Mouse (Mus musculus) MEL (cell line): ENCODE results near the gene Slc2a9. TPM values are rescaled to one million over a fixed set of nuclear protein-coding genes. Genes with fewer than 3 reads are reported as not detected.

ENCODE experiments used
- DNase-seq: peaks from one replicate; pipeline ENCODE4 v3.0.0; 2011; ENCODE audit warnings: low read depth, low spot score
- H3K27ac ChIP-seq: 2 replicates; pipeline ENCODE4 v1.5.1; 2012; ENCODE audit warnings: low read depth, mild to moderate bottlenecking, control low read depth, low read length, moderate library complexity; ENCODE audit not compliant: control insufficient read depth
- H3K27me3 ChIP-seq, 2 experiments: fragments of 150-350 bp in 1 of 2; sonication (generic) in 1 of 2; 2 replicates each; pipeline ENCODE4 v1.6.1; 2012; ENCODE audit warnings: low read length in 2 of 2, mild to moderate bottlenecking in 2 of 2, improper control_type of control experiment in 1 of 2, moderate library complexity in 1 of 2; ENCODE audit not compliant: insufficient read depth in 2 of 2, control insufficient read depth in 1 of 2
- H3K36me3 ChIP-seq, 2 experiments: 2 replicates each; pipeline ENCODE4 v1.6.1; 2012 to 2014; ENCODE audit warnings: low read length in 2 of 2, improper control_type of control experiment in 1 of 2, inconsistent platforms in 1 of 2, mild to moderate bottlenecking in 1 of 2; ENCODE audit not compliant: insufficient read depth in 2 of 2, control insufficient read depth in 1 of 2
- H3K4me1 ChIP-seq, 2 experiments: fragments of 150-350 bp in 1 of 2; sonication (generic) in 1 of 2; 2 replicates each; pipeline ENCODE4 v1.6.1; 2012; ENCODE audit warnings: low read length in 2 of 2, improper control_type of control experiment in 1 of 2, mild to moderate bottlenecking in 1 of 2; ENCODE audit not compliant: insufficient read depth in 2 of 2, control insufficient read depth in 1 of 2
- H3K4me3 ChIP-seq, 2 experiments: fragments of 150-350 bp in 1 of 2; sonication (generic) in 1 of 2; 2 replicates each; pipeline ENCODE4 v1.5.1; 2012; ENCODE audit warnings: low read depth in 2 of 2, low read length in 2 of 2, mild to moderate bottlenecking in 2 of 2, moderate library complexity in 2 of 2, control low read depth in 1 of 2, improper control_type of control experiment in 1 of 2; ENCODE audit not compliant: control insufficient read depth in 1 of 2, insufficient read depth in 1 of 2
- H3K79me2 ChIP-seq: 2 replicates; pipeline ENCODE4 v1.6.1; 2012; ENCODE audit warnings: mild to moderate bottlenecking, low read length, moderate library complexity; ENCODE audit not compliant: control insufficient read depth, poor library complexity, insufficient read depth
- H3K9ac ChIP-seq: 2 replicates; pipeline ENCODE4 v1.6.1; 2012; ENCODE audit warnings: low read depth, mild to moderate bottlenecking, control low read depth, low read length, moderate library complexity; ENCODE audit not compliant: control insufficient read depth, poor library complexity, severe bottlenecking
- H3K9me3 ChIP-seq: fragments of 150-350 bp; sonication (generic); replicated peaks from 2 replicates; pipeline ENCODE4 v1.6.1; 2012; ENCODE audit warnings: mild to moderate bottlenecking, low read length, improper control_type of control experiment, moderate library complexity; ENCODE audit not compliant: insufficient read depth
- BHLHE40 ChIP-seq: IDR thresholded peaks from 2 replicates; pipeline ENCODE4 v1.6.1; 2012; ENCODE audit warnings: low read depth, mild to moderate bottlenecking, inconsistent platforms, low read length, improper control_type of control experiment, borderline replicate concordance
- CHD1 ChIP-seq: IDR thresholded peaks from 2 replicates; pipeline ENCODE4 v1.6.1; 2012; ENCODE audit warnings: low read depth, mild to moderate bottlenecking, inconsistent platforms, low read length, improper control_type of control experiment
- E2F4 ChIP-seq: IDR thresholded peaks from 2 replicates; pipeline ENCODE4 v1.6.1; 2011; ENCODE audit warnings: low read depth, low read length, improper control_type of control experiment, borderline replicate concordance
- ELF1 ChIP-seq: IDR thresholded peaks from 2 replicates; pipeline ENCODE4 v1.6.1; 2014; ENCODE audit warnings: low read depth, mild to moderate bottlenecking, inconsistent platforms, low read length, improper control_type of control experiment, moderate library complexity
- GABPA ChIP-seq: IDR thresholded peaks from 2 replicates; pipeline ENCODE4 v1.6.1; 2012; ENCODE audit warnings: low read depth, mild to moderate bottlenecking, inconsistent platforms, low read length, improper control_type of control experiment, moderate library complexity
- HCFC1 ChIP-seq: IDR thresholded peaks from 2 replicates; pipeline ENCODE4 v1.6.1; 2012; ENCODE audit warnings: low read depth, mild to moderate bottlenecking, inconsistent platforms, low read length, improper control_type of control experiment, moderate library complexity
- MAFK ChIP-seq: IDR thresholded peaks from 2 replicates; pipeline ENCODE4 v1.6.1; 2011; ENCODE audit warnings: low read depth, mild to moderate bottlenecking, low read length, improper control_type of control experiment, borderline replicate concordance
- MAX ChIP-seq: IDR thresholded peaks from 2 replicates; pipeline ENCODE4 v1.6.1; 2011; ENCODE audit warnings: low read length, improper control_type of control experiment
- MAZ ChIP-seq: IDR thresholded peaks from 2 replicates; pipeline ENCODE4 v1.6.1; 2012; ENCODE audit warnings: low read depth, mild to moderate bottlenecking, inconsistent platforms, low read length, improper control_type of control experiment
- MYB ChIP-seq: IDR thresholded peaks from 2 replicates; pipeline ENCODE4 v1.6.1; 2011; ENCODE audit warnings: mild to moderate bottlenecking, low read depth, low read length, improper control_type of control experiment
- NELFE ChIP-seq: IDR thresholded peaks from 2 replicates; pipeline ENCODE4 v1.6.1; 2011; ENCODE audit warnings: low read depth, low read length, improper control_type of control experiment
- NRF1 ChIP-seq: IDR thresholded peaks from 2 replicates; pipeline ENCODE4 v1.6.1; 2014; ENCODE audit warnings: low read depth, mild to moderate bottlenecking, inconsistent platforms, low read length, improper control_type of control experiment, moderate library complexity; ENCODE audit not compliant: poor library complexity, insufficient read depth, severe bottlenecking
- POLR2A ChIP-seq, 2 experiments: IDR thresholded peaks; 2 replicates each; pipeline ENCODE4 v1.6.1; 2011 to 2012; ENCODE audit warnings: low read length in 2 of 2, mild to moderate bottlenecking in 2 of 2, control low read depth in 1 of 2, improper control_type of control experiment in 1 of 2, low read depth in 1 of 2, moderate library complexity in 1 of 2; ENCODE audit not compliant: control insufficient read depth in 1 of 2, insufficient read depth in 1 of 2, poor library complexity in 1 of 2
- POLR2AphosphoS2 ChIP-seq: IDR thresholded peaks from 2 replicates; pipeline ENCODE4 v1.6.1; 2011; ENCODE audit warnings: low read length, improper control_type of control experiment
- POLR2AphosphoS5 ChIP-seq: IDR thresholded peaks from 2 replicates; pipeline ENCODE4 v1.6.1; 2012; ENCODE audit warnings: low read depth, borderline replicate concordance, mild to moderate bottlenecking, inconsistent platforms, low read length, moderate library complexity, mixed read lengths
- RAD21 ChIP-seq: IDR thresholded peaks from 2 replicates; pipeline ENCODE4 v1.6.1; 2011; ENCODE audit warnings: mild to moderate bottlenecking, low read depth, low read length, improper control_type of control experiment
- RCOR1 ChIP-seq: IDR thresholded peaks from 2 replicates; pipeline ENCODE4 v1.6.1; 2012; ENCODE audit warnings: low read depth, mild to moderate bottlenecking, inconsistent platforms, low read length, improper control_type of control experiment
- SMC3 ChIP-seq: IDR thresholded peaks from 2 replicates; pipeline ENCODE4 v1.6.1; 2011; ENCODE audit warnings: low read depth, low read length, improper control_type of control experiment
- TAL1 ChIP-seq: IDR thresholded peaks from 2 replicates; pipeline ENCODE4 v1.6.1; 2012; ENCODE audit warnings: mild to moderate bottlenecking, inconsistent platforms, low read length, moderate library complexity, mixed read lengths
- TBP ChIP-seq: IDR thresholded peaks from 2 replicates; pipeline ENCODE4 v1.8.0; 2011; ENCODE audit warnings: low read depth, low read length, improper control_type of control experiment
- TCF12 ChIP-seq: IDR thresholded peaks from 2 replicates; pipeline ENCODE4 v1.6.1; 2014; ENCODE audit warnings: low read depth, mild to moderate bottlenecking, inconsistent platforms, low read length, improper control_type of control experiment, moderate library complexity
- UBTF ChIP-seq: IDR thresholded peaks from 2 replicates; pipeline ENCODE4 v1.6.1; 2012; ENCODE audit warnings: low read depth, mild to moderate bottlenecking, inconsistent platforms, low read length, improper control_type of control experiment, moderate library complexity, borderline replicate concordance; ENCODE audit not compliant: insufficient read depth
- USF1 ChIP-seq: IDR thresholded peaks from 2 replicates; pipeline ENCODE4 v1.6.1; 2014; ENCODE audit warnings: low read depth, mild to moderate bottlenecking, inconsistent platforms, low read length, improper control_type of control experiment, moderate library complexity
- USF2 ChIP-seq, 2 experiments: IDR thresholded peaks; 2 replicates each; pipeline ENCODE4 v1.6.1; 2011 to 2012; ENCODE audit warnings: improper control_type of control experiment in 2 of 2, low read length in 2 of 2, borderline replicate concordance in 1 of 2, inconsistent platforms in 1 of 2, low read depth in 1 of 2, mild to moderate bottlenecking in 1 of 2; ENCODE audit not compliant: insufficient read depth in 1 of 2
- ZKSCAN1 ChIP-seq: IDR thresholded peaks from 2 replicates; pipeline ENCODE4 v1.6.1; 2012; ENCODE audit warnings: low read depth, mild to moderate bottlenecking, inconsistent platforms, low read length, improper control_type of control experiment, moderate library complexity
- ZMIZ1 ChIP-seq: IDR thresholded peaks from 2 replicates; pipeline ENCODE4 v1.6.1; 2012; ENCODE audit warnings: low read depth, mild to moderate bottlenecking, inconsistent platforms, low read length, improper control_type of control experiment, moderate library complexity
- polyA plus RNA-seq, 2 experiments: library from polyadenylated mRNA; stranded (reverse) in 1 of 2; unstranded in 1 of 2; fragments of >175 nt in 1 of 2; fragments of >200 nt in 1 of 2; gene quantifications; 2 replicates each; pipeline versions ENCODE4 v1.2.1 to v1.2.4; 2012; ENCODE audit warnings: low replicate concordance in 2 of 2, low read depth in 1 of 2; ENCODE audit not compliant: insufficient read length in 2 of 2, insufficient read depth in 1 of 2, missing spikeins in 1 of 2
- total RNA-seq: library from RNA; depleted of rRNA; stranded (reverse); fragments of 300-350 nt; gene quantifications from 2 replicates; pipeline ENCODE4 v1.2.3, GENCODE M21; 2012

The Slc2a9 gene
- total and polyA plus RNA-seq, 3 experiments = 1.1 to 4.2 TPM; not detected in 1

GRCm38 (mm10) chr5:38450936-38451335 lies 52.0 kb downstream of the Slc2a9 start:
- Histone ChIP-seq H3K27ac (no peak overlapping the region), H3K9ac (no peak overlapping the region), H3K79me2 (no peaks in the 10 kb centered on the region), H3K9me3 (no peaks in the 10 kb centered on the region), H3K27me3 (no peaks in the 10 kb centered on the region), H3K4me1 (no peaks in the 10 kb centered on the region), H3K4me3 (no peak overlapping the region), H3K36me3 (no peaks in the 10 kb centered on the region)
- no peak for DNase-seq
- no peak for TF ChIP-seq MAX
- no peak for TF ChIP-seq POLR2AphosphoS5
- no peak for TF ChIP-seq NELFE
- TF ChIP-seq RAD21 = no peak
- no peak for TF ChIP-seq ZMIZ1
- TF ChIP-seq HCFC1 = no peak
- TF ChIP-seq RCOR1 = no peak
- TF ChIP-seq SMC3 = no peak
- no peak for TF ChIP-seq MAFK
- TF ChIP-seq TAL1 = no peak
- TF ChIP-seq GABPA = no peak
- TF ChIP-seq USF2 (IDR thresholded peaks at IDR 0.05; ENCODE audit: borderline replicate concordance in 1 of 2, insufficient read depth in 1 of 2, low read depth in 1 of 2, low read length in 2 of 2) = no peak
- TF ChIP-seq TBP = no peak
- no peak for TF ChIP-seq BHLHE40
- TF ChIP-seq UBTF = no peak
- no peak for TF ChIP-seq POLR2A (IDR thresholded peaks at IDR 0.05; ENCODE audit: control insufficient read depth in 1 of 2, insufficient read depth in 1 of 2, low read depth in 1 of 2, low read length in 2 of 2, poor library complexity in 1 of 2)
- TF ChIP-seq TCF12 = no peak
- no peak for TF ChIP-seq MAZ
- TF ChIP-seq POLR2AphosphoS2 = no peak
- no peak for TF ChIP-seq CHD1

GRCm38 (mm10) chr5:38449607-38450006 lies 53.3 kb downstream of the Slc2a9 start:
- no peak for DNase-seq
- Histone ChIP-seq H3K9me3 (no peaks in the 10 kb centered on the region), H3K4me3 (no peak overlapping the region), H3K36me3 (no peaks in the 10 kb centered on the region), H3K9ac (no peak overlapping the region), H3K4me1 (no peaks in the 10 kb centered on the region), H3K27me3 (no peaks in the 10 kb centered on the region), H3K27ac (no peak overlapping the region), H3K79me2 (no peaks in the 10 kb centered on the region)
- TF ChIP-seq USF1 = no peak
- no peak for TF ChIP-seq NRF1
- no peak for TF ChIP-seq TBP
- TF ChIP-seq CHD1 = no peak
- no peak for TF ChIP-seq E2F4
- TF ChIP-seq ELF1 = no peak
- TF ChIP-seq MYB = no peak
- no peak for TF ChIP-seq TCF12
- no peak for TF ChIP-seq ZKSCAN1
- no peak for TF ChIP-seq USF2 (IDR thresholded peaks at IDR 0.05; ENCODE audit: borderline replicate concordance in 1 of 2, insufficient read depth in 1 of 2, low read depth in 1 of 2, low read length in 2 of 2)
